13 mouse cellular contexts compared by ENCODE assay signal in the genomic region with DNA sequence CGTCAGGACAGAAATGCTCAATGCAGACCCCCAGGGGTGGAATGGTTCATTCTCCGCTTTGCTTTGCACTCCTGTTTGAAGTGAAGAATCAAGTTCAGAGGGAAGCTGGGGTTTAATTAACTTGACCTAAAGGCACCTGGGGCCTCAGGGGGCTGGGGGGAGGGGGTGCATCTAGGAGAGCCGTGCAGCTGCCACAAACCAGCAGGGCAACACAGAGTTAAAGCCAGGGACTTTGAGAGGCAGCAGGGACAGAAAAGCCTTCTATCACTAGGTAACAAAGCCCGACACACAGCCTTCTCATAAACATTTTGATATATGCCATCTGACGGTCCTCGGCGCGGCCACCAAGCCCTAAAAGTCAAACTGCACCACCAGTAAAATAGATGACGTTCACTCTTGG.
DNase-seq lines count a peak whose midpoint lies in the region; ATAC-seq and TF ChIP-seq lines count a peak whose summit lies in the region.
"Had no signal": no experiment of that assay in that cellular context is flagged by ENCODE, and none has a peak within 500 bp of the region (broad histone marks: within the 10 kb centered on the region; RNA-seq: fewer than 3 reads in every experiment).

No protein-coding gene starts in this region.

- H3K36me3 ChIP-seq in forebrain, embryonic 13.5 days (ENCODE audit: poor library complexity, severe bottlenecking): no peaks in the 10 kb centered on the region
- H3K36me3 ChIP-seq in forebrain, postnatal 0 days (ENCODE audit: insufficient read depth): no peaks in the 10 kb centered on the region
- H3K36me3 ChIP-seq in hindbrain, embryonic 12.5 days: no peaks in the 10 kb centered on the region
- H3K36me3 ChIP-seq in midbrain, embryonic 14.5 days (ENCODE audit: control insufficient read depth, insufficient read depth, low read length): no peaks in the 10 kb centered on the region
- H3K36me3 ChIP-seq: lung, embryonic 15.5 days had no signal

- 31% methylated on average over 9 of the region's 9 CpGs for WGBS in forebrain, embryonic 13.5 days
- 25% methylated on average over 9 of the region's 9 CpGs for WGBS in forebrain, postnatal 0 days
- 39% methylated on average over 9 of the region's 9 CpGs for WGBS in hindbrain, embryonic 12.5 days
- WGBS in midbrain, embryonic 14.5 days: 33% methylated on average over 9 of the region's 9 CpGs

- H3K9me3 ChIP-seq in forebrain, embryonic 13.5 days (replicated peaks): no peaks in the 10 kb centered on the region
- H3K9me3 ChIP-seq in forebrain, postnatal 0 days (ENCODE audit: low read length): no peaks in the 10 kb centered on the region
- H3K9me3 ChIP-seq in hindbrain, embryonic 12.5 days (replicated peaks): no peaks in the 10 kb centered on the region
- no peaks in the 10 kb centered on the region for H3K9me3 ChIP-seq in midbrain, embryonic 14.5 days (ENCODE audit: control insufficient read depth, low read length)
- H3K9me3 ChIP-seq: lung, embryonic 15.5 days had no signal

- H3K4me2 ChIP-seq in forebrain, embryonic 13.5 days: no peak overlapping the region
- no peak overlapping the region for H3K4me2 ChIP-seq in forebrain, postnatal 0 days (ENCODE audit: low read depth)
- no peak overlapping the region for H3K4me2 ChIP-seq in hindbrain, embryonic 12.5 days (replicated peaks)
- no peak overlapping the region for H3K4me2 ChIP-seq in midbrain, embryonic 14.5 days (ENCODE audit: low read length)
- H3K4me2 ChIP-seq: liver, embryonic 11.5 days; lung, embryonic 15.5 days had no signal

- no peak overlapping the region for H3K4me3 ChIP-seq in forebrain, embryonic 13.5 days
- no peak overlapping the region for H3K4me3 ChIP-seq in forebrain, postnatal 0 days (ENCODE audit: low read depth, low read length)
- H3K4me3 ChIP-seq in hindbrain, embryonic 12.5 days: no peak overlapping the region
- H3K4me3 ChIP-seq in midbrain, embryonic 14.5 days (replicated peaks; ENCODE audit: low read depth, low read length): no peak overlapping the region
- H3K4me3 ChIP-seq: lung, embryonic 15.5 days had no signal

- H3K27ac ChIP-seq in forebrain, embryonic 13.5 days: peak overlapping the region; percentile 28; the same call in 1 of the 2 replicates
- H3K27ac ChIP-seq in forebrain, postnatal 0 days (ENCODE audit: low read depth, low read length): no peak overlapping the region
- peak overlapping the region; percentile 66 for H3K27ac ChIP-seq in hindbrain, embryonic 12.5 days
- H3K27ac ChIP-seq in midbrain, embryonic 14.5 days (replicated peaks; ENCODE audit: low read depth, low read length): peak overlapping the region; percentile 60
- H3K27ac ChIP-seq: lung, embryonic 15.5 days had no signal

- no peak for TF ChIP-seq CTCF in forebrain, postnatal 0 days (IDR thresholded peaks at IDR 0.05; ENCODE audit: low read depth)
- no peak for TF ChIP-seq CTCF in brain, embryonic 14.5 days (IDR thresholded peaks at IDR 0.05; ENCODE audit: borderline replicate concordance, extremely low read depth, insufficient read depth, insufficient read length)

- peaks cover 7% of the 10 kb centered on the region for H3K4me1 ChIP-seq in forebrain, embryonic 13.5 days
- H3K4me1 ChIP-seq in forebrain, postnatal 0 days (ENCODE audit: insufficient read depth): no peaks in the 10 kb centered on the region
- H3K4me1 ChIP-seq in hindbrain, embryonic 12.5 days: peaks cover 19% of the 10 kb centered on the region
- H3K4me1 ChIP-seq in midbrain, embryonic 14.5 days (ENCODE audit: control insufficient read depth, insufficient read depth, low read length): peaks cover 13% of the 10 kb centered on the region
- H3K4me1 ChIP-seq: lung, embryonic 15.5 days had no signal

- 0 out of 2 replicates have a peak, but pooled peaks cover 8% of the 10 kb centered on the region for H3K27me3 ChIP-seq in forebrain, embryonic 13.5 days
- no peaks in the 10 kb centered on the region for H3K27me3 ChIP-seq in forebrain, postnatal 0 days (ENCODE audit: insufficient read depth, low read length)
- no peaks in the 10 kb centered on the region for H3K27me3 ChIP-seq in hindbrain, embryonic 12.5 days
- no peaks in the 10 kb centered on the region for H3K27me3 ChIP-seq in midbrain, embryonic 14.5 days (ENCODE audit: control insufficient read depth, insufficient read depth, low read length)
- H3K27me3 ChIP-seq: lung, embryonic 15.5 days had no signal

- DNase-seq in forebrain, postnatal 0 days: no peak
- peak; percentile 51 for DNase-seq in brain, embryonic 14.5 days (ENCODE audit: low read depth)
- DNase-seq in midbrain, embryonic 14.5 days: peak; percentile 56
- no peak for DNase-seq in thymus, postnatal 14 days
- DNase-seq in urinary bladder, adult 18-20 months (ENCODE audit: low spot score in 2 of 2): no peak
- DNase-seq: cerebellum, adult 11-12 months; kidney, adult 18-20 months; kidney, postnatal 25 days; layer of hippocampus, adult 9-11 months had no signal

- ATAC-seq in forebrain, embryonic 13.5 days: no peak
- ATAC-seq in forebrain, postnatal 0 days: no peak
- no peak for ATAC-seq in hindbrain, embryonic 12.5 days (ENCODE audit: low FRiP score)
- ATAC-seq in midbrain, embryonic 14.5 days (ENCODE audit: low FRiP score, low TSS enrichment): no peak

- TF ChIP-seq POLR2A in brain, embryonic 14.5 days (IDR thresholded peaks at IDR 0.05; ENCODE audit: borderline replicate concordance, extremely low read depth, insufficient read depth, insufficient read length, poor library complexity, severe bottlenecking): no peak

- no peak overlapping the region for H3K9ac ChIP-seq in forebrain, embryonic 13.5 days
- no peak overlapping the region for H3K9ac ChIP-seq in forebrain, postnatal 0 days
- no peak overlapping the region for H3K9ac ChIP-seq in hindbrain, embryonic 12.5 days
- 0 out of 2 replicates have a peak overlapping the region, but pooled peaks have one; percentile 12 for H3K9ac ChIP-seq in midbrain, embryonic 14.5 days (replicated peaks; ENCODE audit: low read length)
- H3K9ac ChIP-seq: lung, embryonic 15.5 days had no signal

Comparison
In these comparisons a context has a peak if more than half of its experiments do, and no peak if none do; other contexts are left out.
1. DNase-seq: peak in brain, embryonic 14.5 days (single experiment) and midbrain, embryonic 14.5 days (single experiment); none in forebrain, postnatal 0 days (single experiment), thymus, postnatal 14 days (single experiment) and urinary bladder, adult 18-20 months (0 of 2).